Mouse (Mus musculus) spleen, adult 2 months (tissue): ENCODE measurements around the gene Vwf.

ENCODE experiments used
- CTCF ChIP-seq: fragments of 200-500 bp; IDR thresholded peaks from 2 replicates; pipeline ENCODE4 v1.5.1; 2011; ENCODE audit warnings: mild to moderate bottlenecking, inconsistent platforms; ENCODE audit not compliant: insufficient read depth, insufficient read length, insufficient replicate concordance; ENCODE audit errors: extremely low read depth
- POLR2A ChIP-seq: fragments of 200-500 bp; IDR thresholded peaks from 2 replicates; pipeline ENCODE4 v1.6.1; 2011; ENCODE audit warnings: low read depth, low read length, inconsistent platforms

DNA sequence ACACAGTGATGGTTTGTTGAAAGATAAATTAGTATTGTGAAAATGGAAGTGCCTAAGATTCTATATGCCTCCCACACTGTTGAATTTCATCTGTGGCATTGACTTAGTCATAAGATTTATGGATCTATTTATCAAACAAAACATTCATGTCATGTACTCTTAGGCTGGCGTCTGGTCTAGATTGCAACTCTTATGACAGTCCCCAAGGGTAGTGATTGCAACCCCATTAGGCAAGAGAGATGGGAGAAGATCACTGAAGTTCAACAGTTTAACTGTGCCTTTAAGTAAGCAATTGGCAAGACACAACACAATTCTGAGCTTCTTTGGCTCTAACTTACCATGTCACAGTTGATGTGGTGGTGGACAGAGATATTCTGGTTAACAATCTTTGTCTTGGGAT lies 106.8 kb downstream of the Vwf start:
- TF ChIP-seq POLR2A (no peak), CTCF (no peak)
